Mouse (Mus musculus): Measurements from ENCODE around the gene Wipf2.
A peak's percentile ranks its signal among the peaks of the same experiment; 100 is the strongest.

Gene Wipf2

GRCm38 (mm10) chr11:98943741-98944461, 80.5 kb downstream of the Wipf2 start:
- DNase-seq (ENCODE audit: low spot score), result peak; percentile 55

DNA sequence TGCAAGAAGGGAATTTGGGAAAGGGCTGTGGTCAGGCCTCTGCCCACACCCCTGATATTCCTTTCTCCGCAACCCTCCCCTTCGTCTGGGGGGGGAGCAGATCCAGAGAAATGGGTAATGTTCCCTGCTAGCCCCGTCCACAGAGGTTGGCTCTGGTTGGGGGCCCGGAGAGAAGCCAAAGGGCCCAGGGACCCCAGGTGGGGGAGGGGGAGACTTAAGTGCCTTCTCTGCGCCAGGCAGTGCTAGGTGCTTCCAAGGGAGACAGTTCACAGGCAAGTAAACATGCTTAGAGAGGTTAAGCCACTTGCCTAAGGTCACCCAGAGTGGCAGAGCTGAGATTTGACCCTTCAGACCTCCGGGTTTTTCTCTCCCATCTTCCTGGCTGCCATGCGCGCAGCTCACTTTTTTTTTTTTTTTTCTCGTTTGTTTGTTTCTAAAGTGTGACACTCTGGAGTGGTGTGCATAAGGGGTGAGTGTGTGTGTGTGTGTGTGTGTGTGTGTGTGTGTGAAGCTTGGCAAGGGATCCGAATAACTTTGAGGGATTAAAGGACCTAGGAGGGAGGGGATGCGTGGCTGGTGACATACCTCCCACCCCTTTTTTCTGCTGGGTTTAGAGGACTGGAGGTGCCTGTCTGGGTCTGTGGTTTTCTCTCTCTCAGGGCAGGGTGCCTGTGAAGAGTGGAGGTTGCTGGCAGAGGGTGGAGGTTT, 81.6 kb downstream of the Wipf2 start:
- DNase-seq (ENCODE audit: low spot score), result no peak

- peak; percentile 61 for DNase-seq (ENCODE audit: low spot score)
Measured at GRCm38 (mm10) chr11:98945605-98945977, 82.2 kb downstream of the Wipf2 start.

- peak; percentile 72 for DNase-seq (ENCODE audit: low spot score)
Measured at GRCm38 (mm10) chr11:98947969-98948569, 84.6 kb downstream of the Wipf2 start.

DNA sequence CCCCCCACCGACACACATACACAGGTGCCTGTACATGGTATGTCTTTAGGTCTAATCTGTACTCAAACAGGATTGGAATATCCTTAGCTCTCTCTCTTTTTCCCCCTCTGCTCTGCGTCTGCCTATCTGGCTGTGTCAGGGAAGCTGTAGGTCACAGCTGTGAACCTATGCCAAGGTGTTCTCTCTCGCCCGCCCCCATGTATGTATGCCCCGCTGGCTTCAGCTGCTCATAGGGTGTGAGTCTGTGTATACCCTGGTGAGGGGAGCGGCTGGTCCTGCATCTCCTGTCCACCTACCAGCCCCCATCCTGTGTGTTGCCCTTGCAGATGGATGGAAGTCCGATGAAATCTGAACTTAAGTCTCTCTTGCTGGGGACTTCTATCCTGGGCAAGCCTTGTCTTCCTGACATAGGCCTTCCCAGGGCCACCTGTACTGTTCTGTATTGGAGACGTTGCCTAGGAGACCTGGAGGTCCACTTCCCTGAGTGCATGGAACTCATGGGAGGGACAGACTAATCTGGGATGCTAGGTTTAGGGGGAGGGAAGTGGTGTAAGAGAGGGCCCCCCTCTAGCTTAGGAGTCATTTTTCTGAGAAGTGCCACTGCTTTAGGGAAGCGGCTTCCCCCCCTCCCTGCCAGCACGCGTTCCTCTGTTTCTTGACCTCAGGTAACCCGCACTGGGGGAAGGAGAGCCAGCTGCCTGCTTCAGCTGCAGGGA, 86.0 kb downstream of the Wipf2 start:
- DNase-seq (ENCODE audit: low spot score), result no peak

DNA sequence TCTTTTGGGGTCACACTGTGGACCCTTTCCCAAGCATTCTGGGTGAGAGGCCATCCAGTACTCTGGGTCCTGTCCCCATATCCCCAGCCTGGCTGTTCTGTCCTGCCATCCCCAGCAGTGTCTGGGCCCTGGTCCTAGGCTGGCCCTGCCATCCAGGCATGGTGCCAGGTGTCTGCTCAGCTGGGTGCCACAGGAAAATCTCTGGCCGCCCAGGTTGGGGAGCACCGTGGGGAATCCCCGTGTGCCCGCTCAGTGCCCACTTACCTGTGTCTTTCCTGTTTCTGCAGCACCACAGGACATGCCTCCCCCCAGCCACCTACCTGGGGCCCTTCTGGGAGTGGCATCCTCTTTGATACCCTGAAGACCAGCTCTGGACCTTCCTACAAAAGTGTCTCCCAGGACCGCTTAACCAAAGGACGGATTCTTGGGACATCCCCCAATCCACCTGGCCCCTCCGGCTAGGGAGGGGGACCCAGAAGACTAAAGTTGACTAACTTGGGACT, 86.6 kb downstream of the Wipf2 start:
- peak; percentile 60 for DNase-seq (ENCODE audit: low spot score)

- DNase-seq (ENCODE audit: low spot score), result no peak
Measured at GRCm38 (mm10) chr11:98950484-98950883, 87.0 kb downstream of the Wipf2 start.

DNA sequence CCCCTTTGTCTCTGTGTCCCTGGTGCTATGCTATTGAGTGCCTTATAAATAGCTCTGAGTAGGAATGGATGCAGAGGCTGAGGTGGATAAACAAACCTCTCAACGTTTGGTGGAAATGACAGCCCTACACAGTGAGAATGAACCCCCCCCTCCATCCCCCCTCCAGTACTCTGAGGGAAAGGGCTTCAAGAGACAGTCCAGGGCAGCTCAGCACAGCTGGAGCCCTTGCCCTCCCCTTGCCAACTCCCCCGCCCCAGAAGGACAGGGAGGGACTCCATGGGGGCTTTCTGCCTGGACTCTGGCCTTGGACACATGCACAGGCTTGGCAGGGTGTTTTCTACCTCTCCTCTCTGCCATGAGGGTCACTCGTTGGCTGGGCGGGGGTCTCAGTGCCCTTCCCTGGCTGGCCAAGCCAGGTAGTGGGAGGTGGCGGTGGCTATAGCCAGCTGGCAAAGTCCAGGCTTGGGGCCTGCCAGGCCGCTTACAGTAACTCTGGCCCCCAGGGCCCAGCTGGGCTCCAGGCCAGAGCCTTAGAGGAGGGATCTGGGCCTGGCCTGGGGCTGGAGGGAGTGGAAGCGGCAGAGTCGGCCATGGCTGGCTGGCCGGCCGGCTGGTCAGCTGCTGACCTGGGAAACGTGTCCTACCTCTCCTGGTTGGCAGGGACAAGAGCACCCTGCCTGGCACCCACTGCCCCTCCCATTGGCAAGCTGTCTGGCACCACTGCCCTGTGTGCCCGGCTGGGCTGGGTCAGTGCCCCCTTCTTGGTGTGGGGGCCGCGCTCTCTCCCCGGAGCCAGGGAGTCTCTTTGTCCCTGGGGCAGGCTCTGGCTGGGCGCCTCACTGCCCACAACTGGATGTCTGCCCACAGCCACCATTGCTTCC, 87.8 kb downstream of the Wipf2 start:
- DNase-seq (ENCODE audit: low spot score), result peak; percentile 97

GRCm38 (mm10) chr11:98952111-98952510, 88.7 kb downstream of the Wipf2 start:
- DNase-seq (ENCODE audit: low spot score), result no peak

GRCm38 (mm10) chr11:98952736-98953135, 89.3 kb downstream of the Wipf2 start:
- DNase-seq (ENCODE audit: low spot score), result no peak

DNA sequence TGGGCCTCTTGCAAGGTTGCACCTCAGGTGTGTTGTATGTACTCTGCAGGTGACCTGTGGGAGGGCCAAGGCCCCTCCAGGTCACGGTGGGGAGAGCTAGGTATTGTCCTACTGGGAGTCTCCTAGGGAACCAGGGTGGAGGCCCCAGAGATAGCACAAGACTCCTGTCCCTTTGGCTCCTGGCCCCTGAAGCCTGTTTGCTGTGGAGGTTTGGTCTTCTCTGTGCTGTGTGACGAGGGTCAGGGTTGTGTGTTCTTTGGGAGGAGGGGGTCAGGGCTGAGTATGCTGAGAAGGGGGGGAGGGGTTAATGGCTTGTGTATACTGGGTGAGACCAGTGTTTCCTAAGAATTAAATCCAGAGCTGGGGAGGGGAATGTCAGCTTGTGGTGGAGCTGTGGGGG, 89.9 kb downstream of the Wipf2 start:
- peak; percentile 60 for DNase-seq (ENCODE audit: low spot score)

GRCm38 (mm10) chr11:98953835-98954320, 90.4 kb downstream of the Wipf2 start:
- DNase-seq (ENCODE audit: low spot score), result no peak

DNA sequence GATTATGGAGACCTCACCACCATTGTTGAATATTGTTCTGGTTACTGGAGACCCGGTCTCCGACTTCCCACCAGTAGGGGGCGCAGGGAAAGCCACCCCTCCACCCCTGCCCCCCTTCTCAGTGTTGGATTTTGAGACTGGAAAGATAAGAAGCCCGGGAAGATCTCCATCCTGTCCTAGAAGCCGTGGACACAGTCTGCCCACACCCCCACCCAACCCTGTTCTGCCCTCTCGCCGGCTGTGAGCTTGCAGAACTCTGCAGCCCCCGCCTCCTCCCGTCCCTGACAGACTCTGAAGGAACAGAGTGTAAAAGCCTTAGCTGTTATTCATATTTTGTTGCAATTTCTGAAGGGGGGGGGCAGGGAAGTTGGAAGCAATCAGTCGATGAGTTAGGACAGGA, 90.9 kb downstream of the Wipf2 start:
- peak; percentile 79 for DNase-seq (ENCODE audit: low spot score)
